Mouse (Mus musculus) liver, embryonic 12.5 days (tissue): Measurements from ENCODE around the gene Col26a1. TPM values are rescaled to one million over a fixed set of nuclear protein-coding genes. Genes with fewer than 3 reads are reported as not detected.

Source experiments
- ATAC-seq: fragments of 200-750 bp; cut with Nextera tagmentation; 2 replicates; pipeline ENCODE4 v1.8.0; 2017; ENCODE audit warnings: moderate number of reproducible peaks, mild to moderate bottlenecking, moderate library complexity
- H3K27ac ChIP-seq: fragments of 300-500 bp; sonication (generic); 2 replicates; pipeline ENCODE4 v1.5.1; 2016; ENCODE audit warnings: mild to moderate bottlenecking
- H3K27me3 ChIP-seq: fragments of 300-500 bp; sonication (generic); replicated peaks from 2 replicates; pipeline ENCODE4 v1.6.1; 2016; ENCODE audit warnings: mild to moderate bottlenecking, moderate library complexity
- H3K36me3 ChIP-seq: fragments of 300-500 bp; sonication (generic); 2 replicates; pipeline ENCODE4 v1.6.1; 2016; ENCODE audit warnings: mild to moderate bottlenecking, moderate library complexity
- H3K4me1 ChIP-seq: fragments of 300-500 bp; sonication (generic); 2 replicates; pipeline ENCODE4 v1.6.1; 2016
- H3K4me2 ChIP-seq: fragments of 300-500 bp; sonication (generic); 2 replicates; pipeline ENCODE4 v1.6.1; 2016; ENCODE audit warnings: mild to moderate bottlenecking, moderate library complexity
- H3K4me3 ChIP-seq: fragments of 300-500 bp; sonication (generic); 2 replicates; pipeline ENCODE4 v1.5.1; 2016; ENCODE audit warnings: mild to moderate bottlenecking, moderate library complexity
- H3K9ac ChIP-seq: fragments of 300-500 bp; sonication (generic); 2 replicates; pipeline ENCODE4 v1.6.1; 2016; ENCODE audit warnings: mild to moderate bottlenecking, moderate library complexity
- H3K9me3 ChIP-seq: fragments of 300-500 bp; sonication (generic); replicated peaks from 2 replicates; pipeline ENCODE4 v1.6.1; 2016; ENCODE audit warnings: mild to moderate bottlenecking, moderate library complexity
- WGBS: fragments of 180-500 bp; shearing (Covaris S2); methylation state at CpG from one replicate; pipeline ENCODE4 v1.1.7; 2016; ENCODE audit not compliant: insufficient replicate concordance; 5-methylcytosine and 5-hydroxymethylcytosine counted together
- polyA plus RNA-seq: library from polyadenylated mRNA; unstranded; fragments of >200 nt; fragmentation: Nextera tagmentation; extraction: Ambion mirVana; gene quantifications from 2 replicates; pipeline ENCODE4 v1.2.1, GENCODE M21; 2016

The Col26a1 gene
- 2.6 and 4.0 TPM in 2 replicates for polyA plus RNA-seq

DNA sequence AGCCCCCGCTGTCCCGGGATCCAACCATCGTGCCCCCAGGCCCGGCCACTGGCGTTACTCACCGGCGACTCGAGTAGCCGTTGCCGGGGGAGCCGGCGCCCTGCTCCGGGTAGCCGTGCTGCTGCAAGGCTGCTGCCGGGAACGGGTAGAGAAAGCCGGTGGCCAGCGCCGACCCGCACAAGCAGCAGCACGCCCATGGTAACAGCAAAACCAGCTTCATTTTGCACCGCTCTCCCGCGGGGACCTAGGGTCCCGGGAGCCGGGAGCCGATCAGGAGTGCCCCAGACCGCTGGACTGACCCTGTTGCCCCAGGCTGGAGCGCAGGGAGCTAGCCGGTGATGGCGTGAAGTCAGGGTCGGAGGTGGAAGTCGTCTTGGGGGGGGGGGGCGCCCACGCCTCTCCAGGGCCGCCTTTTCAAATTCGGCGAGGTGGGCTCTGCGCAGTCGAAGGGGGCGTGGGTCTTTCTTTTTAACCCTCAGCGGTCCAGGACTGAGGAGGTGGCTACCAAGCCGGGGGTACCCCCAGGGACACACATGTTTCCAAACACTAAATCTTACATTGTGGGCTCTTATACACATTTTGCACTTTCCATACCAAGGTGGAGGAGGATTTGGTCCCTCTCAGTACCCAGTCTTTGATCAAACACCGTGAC is at the start of gene Col26a1:
Col26a1 (minus strand) TSS at position 422 of the 652 bp plus-strand sequence.
- no peak for ATAC-seq
- Histone ChIP-seq H3K36me3 (no peaks in the 10 kb centered on the region), H3K9ac (no peak within 1 kb of the TSS), H3K4me3 (peak within 1 kb of the TSS; percentile 37), H3K9me3 (no peaks in the 10 kb centered on the region), H3K27ac (no peak within 1 kb of the TSS), H3K4me1 (peaks cover 10% of the 10 kb centered on the region; the same call in 1 of the 2 replicates), H3K4me2 (peak within 1 kb of the TSS; percentile 58), H3K27me3 (peaks cover 65% of the 10 kb centered on the region)
- 4% methylated on average over 44 of the region's 44 CpGs for WGBS

DNA sequence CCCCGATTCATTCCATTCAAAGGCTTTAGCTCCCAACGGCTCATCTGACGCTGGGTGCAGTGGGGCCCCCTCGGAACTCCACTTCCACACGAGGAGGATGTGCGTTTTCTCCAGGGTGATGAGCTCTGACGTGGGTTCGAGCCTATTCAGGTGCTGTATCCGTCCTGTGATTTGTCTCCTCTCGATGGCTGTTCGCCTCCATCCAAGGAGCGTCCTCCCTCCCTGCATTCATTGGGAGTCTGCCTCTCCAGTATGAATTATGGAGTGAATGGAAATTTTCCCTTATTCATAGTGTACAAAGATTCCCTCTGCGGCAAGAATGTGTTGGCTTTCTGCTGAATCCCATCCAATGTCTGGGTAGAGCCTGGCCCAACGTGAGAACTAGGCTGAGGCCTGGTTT is 48.9 kb upstream of the Col26a1 start:
- Histone ChIP-seq H3K4me1 (0 out of 2 replicates have a peak, but pooled peaks cover 3% of the 10 kb centered on the region), H3K27me3 (no peaks in the 10 kb centered on the region), H3K4me3 (no peak overlapping the region), H3K36me3 (no peaks in the 10 kb centered on the region; the same call in 1 of the 2 replicates), H3K9me3 (no peaks in the 10 kb centered on the region), H3K27ac (no peak overlapping the region), H3K4me2 (no peak overlapping the region), H3K9ac (no peak overlapping the region)
- WGBS, result 76% methylated on average over 14 of the region's 14 CpGs
- no peak for ATAC-seq

DNA sequence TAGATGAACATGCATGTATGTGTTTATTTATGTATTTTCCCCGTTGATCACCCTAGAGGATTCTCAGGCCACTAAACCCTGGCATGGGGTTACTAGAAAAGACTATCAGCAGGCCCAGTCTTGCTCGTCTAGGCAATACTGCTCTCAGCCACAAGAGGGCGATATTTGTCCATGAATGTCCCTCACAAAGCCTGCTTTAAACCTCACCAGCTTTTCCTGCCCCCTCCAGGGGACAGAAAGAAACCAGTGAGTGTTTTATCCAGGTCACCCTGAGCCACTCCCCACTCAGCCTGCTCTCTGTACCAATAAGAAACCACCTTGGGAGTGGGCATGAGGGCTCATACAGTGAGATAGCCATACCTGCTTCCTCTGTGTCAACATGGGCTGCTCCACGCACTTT is 46.1 kb upstream of the Col26a1 start:
- Histone ChIP-seq H3K27me3 (no peaks in the 10 kb centered on the region), H3K4me2 (no peak overlapping the region), H3K4me1 (0 out of 2 replicates have a peak, but pooled peaks cover 3% of the 10 kb centered on the region), H3K4me3 (no peak overlapping the region), H3K36me3 (peaks cover 6% of the 10 kb centered on the region), H3K27ac (no peak overlapping the region), H3K9me3 (no peaks in the 10 kb centered on the region), H3K9ac (no peak overlapping the region)
- WGBS, result 18% methylated on average over 4 of the region's 4 CpGs
- peak; percentile 43; the same call in 1 of the 2 replicates for ATAC-seq

DNA sequence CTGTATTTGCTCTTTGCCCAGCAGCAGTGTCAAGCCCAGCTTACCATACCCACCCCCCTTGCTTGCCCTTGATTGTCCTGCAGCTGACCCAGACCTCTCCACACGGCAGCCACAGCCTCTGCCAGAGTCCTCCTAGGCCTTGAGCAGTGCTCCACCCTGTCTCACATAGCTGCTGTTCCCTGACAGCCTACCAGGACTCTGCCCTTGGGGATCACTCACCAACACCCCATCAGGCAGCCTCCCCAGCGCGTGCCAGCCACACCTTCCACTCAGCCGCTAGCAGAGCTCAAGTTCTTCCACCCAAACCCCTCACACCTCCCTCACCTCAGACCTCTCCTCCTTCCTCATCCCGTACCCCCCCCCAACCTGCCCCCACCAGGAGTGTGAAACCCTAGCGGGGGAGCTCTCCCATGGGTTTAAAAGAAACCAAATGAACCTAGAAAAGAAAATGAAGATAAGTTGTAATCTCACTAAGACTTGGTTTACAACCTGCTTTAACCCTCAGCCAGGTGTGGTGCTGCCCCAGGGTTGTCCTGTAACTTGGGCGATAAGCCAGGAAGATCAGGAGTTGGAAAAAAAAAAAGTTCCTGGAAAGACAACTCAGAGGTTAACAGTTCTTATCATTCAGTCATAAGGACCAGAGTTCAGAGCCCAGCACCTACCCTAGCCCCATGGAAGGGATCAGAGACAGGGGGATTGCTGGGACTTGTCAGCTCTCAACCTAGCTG is 40.9 kb upstream of the Col26a1 start:
- Histone ChIP-seq H3K9me3 (no peaks in the 10 kb centered on the region), H3K36me3 (peaks cover 9% of the 10 kb centered on the region), H3K27ac (no peak overlapping the region), H3K9ac (no peak overlapping the region), H3K4me1 (peaks cover 17% of the 10 kb centered on the region), H3K4me3 (no peak overlapping the region), H3K4me2 (no peak overlapping the region), H3K27me3 (no peaks in the 10 kb centered on the region)
- WGBS, result 48% methylated on average over 7 of the region's 7 CpGs
- 0 out of 2 replicates have a peak, but pooled peaks have one; percentile 4 for ATAC-seq

DNA sequence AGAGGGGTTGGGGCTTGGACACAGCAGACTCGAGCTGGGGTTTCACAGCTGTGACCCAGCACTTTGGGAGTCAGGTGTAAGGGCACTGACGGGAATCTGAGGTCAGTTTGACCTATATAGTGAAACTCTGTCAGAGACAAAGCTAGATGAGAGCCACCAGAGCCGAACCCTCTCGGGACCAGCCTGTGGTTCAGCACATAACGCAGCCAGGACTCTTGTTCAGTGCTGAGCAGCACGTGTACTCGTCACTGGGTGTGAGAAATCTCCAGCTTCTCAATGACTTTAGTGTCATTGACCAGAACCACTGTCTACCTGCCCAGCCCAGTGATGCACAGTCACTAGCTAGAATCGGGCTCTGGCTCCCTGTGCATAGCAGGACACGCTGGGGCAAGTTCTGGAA is 39.8 kb upstream of the Col26a1 start:
- Histone ChIP-seq H3K9ac (no peak overlapping the region), H3K4me1 (peaks cover 17% of the 10 kb centered on the region), H3K9me3 (no peaks in the 10 kb centered on the region), H3K27me3 (no peaks in the 10 kb centered on the region), H3K4me2 (no peak overlapping the region), H3K36me3 (peaks cover 9% of the 10 kb centered on the region), H3K4me3 (no peak overlapping the region), H3K27ac (no peak overlapping the region)
- ATAC-seq, result no peak
- 73% methylated on average over 9 of the region's 9 CpGs for WGBS

DNA sequence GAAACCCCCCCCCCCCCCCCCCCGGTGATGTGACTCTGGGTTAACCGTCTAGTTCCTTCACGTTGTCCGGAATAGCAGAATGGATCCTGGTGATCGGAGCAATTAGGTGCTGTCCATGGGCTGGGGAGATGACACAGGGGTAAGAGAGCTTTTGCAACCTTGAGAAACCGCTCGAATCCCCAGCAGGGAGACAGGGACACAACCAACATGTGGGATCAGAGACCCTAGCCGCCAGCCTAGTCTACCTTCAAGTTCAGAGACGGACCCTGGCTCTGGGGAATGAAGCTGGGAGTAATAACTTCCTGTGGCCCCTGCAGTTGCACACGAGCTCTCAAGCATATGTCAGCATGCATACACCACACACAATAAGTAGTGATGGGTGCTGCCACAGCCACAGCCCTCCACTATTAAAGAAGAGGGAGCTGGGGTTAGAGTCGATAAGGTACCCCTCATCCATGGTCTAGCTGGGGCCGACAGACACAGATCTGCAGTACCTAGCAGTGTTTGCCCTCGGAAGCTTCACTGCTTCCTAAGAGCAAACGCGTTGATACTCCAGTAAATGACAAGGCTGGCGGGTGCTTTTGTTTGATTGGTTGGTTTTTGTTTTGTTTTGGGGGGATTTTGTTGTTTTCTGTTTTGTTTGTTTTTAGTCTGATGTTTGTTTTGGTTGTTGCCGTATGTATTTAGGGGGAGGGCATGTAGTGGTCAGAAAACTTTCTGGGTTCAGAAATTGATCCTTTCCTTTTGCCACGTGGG is 36.7 kb upstream of the Col26a1 start:
- WGBS, result 15% methylated on average over 18 of the region's 18 CpGs
- no peak; the same call in 1 of the 2 replicates for ATAC-seq

GRCm38 (mm10) chr5:136918655-136919472 is 35.9 kb upstream of the Col26a1 start:
- WGBS, result 4% methylated on average over 38 of the region's 38 CpGs
- Histone ChIP-seq H3K4me2 (peak overlapping the region; percentile 92), H3K4me3 (peak overlapping the region; percentile 67), H3K4me1 (peaks cover 16% of the 10 kb centered on the region), H3K9ac (peak overlapping the region; percentile 77), H3K27ac (peak overlapping the region; percentile 45; the same call in 1 of the 2 replicates), H3K36me3 (peaks cover 3% of the 10 kb centered on the region; the same call in 1 of the 2 replicates), H3K9me3 (no peaks in the 10 kb centered on the region), H3K27me3 (no peaks in the 10 kb centered on the region)
- peak; percentile 89 for ATAC-seq

More for the DNA sequence above, 36.7 kb upstream of the Col26a1 start:
- Histone ChIP-seq H3K36me3 (peaks cover 3% of the 10 kb centered on the region; the same call in 1 of the 2 replicates), H3K9ac (peak overlapping the region; percentile 77), H3K27ac (peak overlapping the region; percentile 45; the same call in 1 of the 2 replicates), H3K4me2 (peak overlapping the region; percentile 92), H3K4me1 (peaks cover 17% of the 10 kb centered on the region), H3K27me3 (no peaks in the 10 kb centered on the region), H3K4me3 (peak overlapping the region; percentile 67), H3K9me3 (no peaks in the 10 kb centered on the region)

DNA sequence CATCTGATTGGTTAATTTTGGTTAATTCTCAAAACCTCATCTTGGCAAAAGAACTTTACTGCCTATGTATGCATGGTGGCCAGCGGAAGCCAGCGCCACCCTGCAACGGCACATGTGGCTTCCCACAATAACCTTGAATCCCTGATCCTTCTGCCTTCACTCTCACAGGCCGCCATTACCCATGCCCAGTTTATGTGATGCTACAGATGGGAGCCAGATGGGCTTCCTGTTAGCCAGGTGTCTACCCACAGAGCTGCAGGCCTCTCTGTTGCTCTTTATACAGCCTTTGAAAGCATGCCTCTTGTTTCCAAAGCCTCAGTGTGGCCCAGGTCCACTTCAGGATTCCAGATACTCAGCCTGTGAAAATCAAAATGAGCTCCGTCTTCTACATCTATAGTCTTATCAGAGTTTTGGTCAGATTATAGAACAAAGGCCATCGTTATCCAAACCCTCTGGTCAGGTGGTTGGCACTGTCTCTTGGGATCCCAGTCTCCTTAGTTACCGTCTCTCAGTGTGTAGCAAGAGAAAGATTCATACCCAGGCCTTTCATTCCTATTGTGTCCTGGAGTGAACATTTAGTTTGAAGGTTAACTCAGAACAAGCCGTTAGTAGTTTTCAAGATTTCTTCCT is 34.7 kb upstream of the Col26a1 start:
- Histone ChIP-seq H3K4me3 (no peak overlapping the region), H3K27ac (no peak overlapping the region), H3K27me3 (no peaks in the 10 kb centered on the region), H3K36me3 (peaks cover 5% of the 10 kb centered on the region), H3K9ac (no peak overlapping the region), H3K4me1 (peaks cover 14% of the 10 kb centered on the region), H3K4me2 (no peak overlapping the region), H3K9me3 (no peaks in the 10 kb centered on the region)
- WGBS, result 88% methylated on average over 8 of the region's 8 CpGs
- no peak for ATAC-seq

DNA sequence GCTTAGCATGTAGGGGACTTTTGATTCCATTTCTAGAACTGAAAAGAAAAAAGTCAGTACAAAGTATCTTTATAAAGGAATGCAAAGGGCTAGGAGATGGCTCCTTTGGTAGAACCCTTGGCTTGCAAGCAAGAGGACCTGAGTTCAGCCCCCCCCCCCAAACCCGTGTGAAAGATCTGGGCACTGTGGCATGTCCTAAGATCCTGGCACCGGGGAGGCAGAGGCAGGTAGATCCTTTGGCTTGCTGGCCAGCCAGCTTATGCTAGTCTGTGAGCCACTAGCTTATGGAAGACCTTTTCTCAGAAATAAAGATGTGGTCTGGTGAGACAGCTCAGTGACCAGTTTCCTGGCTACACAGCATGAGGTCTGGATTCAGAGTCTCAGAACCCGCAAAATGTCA is 31.2 kb upstream of the Col26a1 start:
- Histone ChIP-seq H3K4me1 (peaks cover 1% of the 10 kb centered on the region), H3K4me3 (no peak overlapping the region), H3K27me3 (no peaks in the 10 kb centered on the region), H3K27ac (no peak overlapping the region), H3K4me2 (no peak overlapping the region), H3K9ac (no peak overlapping the region), H3K36me3 (peaks cover 13% of the 10 kb centered on the region), H3K9me3 (no peaks in the 10 kb centered on the region)
- ATAC-seq, result no peak
- 75% methylated on average over 3 of the region's 3 CpGs for WGBS

GRCm38 (mm10) chr5:136907991-136908857 is 25.2 kb upstream of the Col26a1 start, which contains the start of gene Ift22:
Gene Ift22, plus strand, starts transcription at chr5:136908150.
- H3K4me2 ChIP-seq, result peak within 1 kb of the TSS; percentile 72
- no peaks in the 10 kb centered on the region for H3K9me3 ChIP-seq
- peak; percentile 83 for ATAC-seq
- WGBS, result 7% methylated on average over 32 of the region's 32 CpGs
- H3K36me3 ChIP-seq, result peaks cover 13% of the 10 kb centered on the region
- no peaks in the 10 kb centered on the region for H3K27me3 ChIP-seq
- peak within 1 kb of the TSS; percentile 63 for H3K4me3 ChIP-seq
- H3K27ac ChIP-seq, result no peak within 1 kb of the TSS
- H3K9ac ChIP-seq, result peak within 1 kb of the TSS; percentile 58
- peaks cover 11% of the 10 kb centered on the region; the same call in 1 of the 2 replicates for H3K4me1 ChIP-seq
